Mouse (Mus musculus) heart, embryonic 12.5 days (tissue): ENCODE measurements around the gene P2ry12. TPM values are rescaled to one million over a fixed set of nuclear protein-coding genes. Genes with fewer than 3 reads are reported as not detected.

Experiments
- ATAC-seq: fragments of 200-750 bp; cut with Nextera tagmentation; 2 replicates; pipeline ENCODE4 v1.8.0; 2017; ENCODE audit warnings: moderate TSS enrichment, moderate library complexity; ENCODE audit not compliant: insufficient number of reproducible peaks, low FRiP score
- H3K27ac ChIP-seq: fragments of 300-500 bp; sonication (generic); 2 replicates; pipeline ENCODE4 v1.5.1; 2016; ENCODE audit warnings: mild to moderate bottlenecking, moderate library complexity; ENCODE audit not compliant: poor library complexity, severe bottlenecking
- H3K27me3 ChIP-seq: fragments of 300-500 bp; sonication (generic); replicated peaks from 2 replicates; pipeline ENCODE4 v1.6.1; 2016; ENCODE audit warnings: mild to moderate bottlenecking, moderate library complexity
- H3K36me3 ChIP-seq: fragments of 300-500 bp; sonication (generic); 2 replicates; pipeline ENCODE4 v1.6.1; 2016; ENCODE audit warnings: mild to moderate bottlenecking, moderate library complexity
- H3K4me1 ChIP-seq: fragments of 300-500 bp; sonication (generic); replicated peaks from 2 replicates; pipeline ENCODE4 v1.6.1; 2016; ENCODE audit warnings: mild to moderate bottlenecking
- H3K4me2 ChIP-seq: fragments of 300-500 bp; sonication (generic); 2 replicates; pipeline ENCODE4 v1.6.1; 2016; ENCODE audit warnings: mild to moderate bottlenecking, moderate library complexity
- H3K4me3 ChIP-seq: fragments of 300-500 bp; sonication (generic); 2 replicates; pipeline ENCODE4 v1.5.1; 2016; ENCODE audit warnings: mild to moderate bottlenecking
- H3K9ac ChIP-seq: fragments of 300-500 bp; sonication (generic); 2 replicates; pipeline ENCODE4 v1.6.1; 2016; ENCODE audit warnings: mild to moderate bottlenecking, moderate library complexity
- H3K9me3 ChIP-seq: fragments of 300-500 bp; sonication (generic); replicated peaks from 2 replicates; pipeline ENCODE4 v1.6.1; 2016; ENCODE audit warnings: mild to moderate bottlenecking, moderate library complexity
- WGBS: fragments of 180-500 bp; shearing (Covaris S2); methylation state at CpG from one replicate; pipeline ENCODE4 v1.1.7; 2016; 5-methylcytosine and 5-hydroxymethylcytosine counted together
- polyA plus RNA-seq: library from polyadenylated mRNA; unstranded; fragments of >200 nt; fragmentation: Nextera tagmentation; extraction: Ambion mirVana; gene quantifications from 2 replicates; pipeline ENCODE4 v1.2.1, GENCODE M21; 2016

Gene P2ry12
- polyA plus RNA-seq, 1 experiment from 2014 or later, result 1.5 TPM

DNA sequence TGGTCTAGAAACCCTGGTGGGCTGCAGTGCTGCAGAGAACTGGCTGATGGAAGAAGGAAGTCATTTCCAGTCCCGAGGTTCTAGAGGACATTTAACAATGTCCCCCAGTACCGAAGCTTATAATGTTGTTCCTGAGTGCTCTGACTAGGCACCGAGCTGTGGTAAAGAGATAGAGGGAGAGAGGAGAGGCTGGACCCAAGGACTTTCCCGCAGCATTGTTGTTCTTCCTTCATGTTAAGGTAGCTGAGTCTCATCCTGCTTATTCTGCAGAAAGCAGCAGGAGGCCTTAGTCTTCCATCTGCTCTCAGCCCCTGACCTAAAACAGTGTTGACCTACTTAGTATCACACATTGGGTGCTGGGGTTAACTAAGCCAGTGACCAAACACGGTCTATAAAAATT lies 85.8 kb downstream of the P2ry12 start:
- no peak for ATAC-seq
- Histone ChIP-seq H3K9me3 (no peaks in the 10 kb centered on the region), H3K27me3 (no peaks in the 10 kb centered on the region), H3K27ac (no peak overlapping the region), H3K4me3 (no peak overlapping the region), H3K9ac (no peak overlapping the region), H3K4me2 (no peak overlapping the region), H3K4me1 (peaks cover 11% of the 10 kb centered on the region; the same call in 1 of the 2 replicates), H3K36me3 (no peaks in the 10 kb centered on the region)
- WGBS, result 68% methylated on average over 5 of the region's 5 CpGs

DNA sequence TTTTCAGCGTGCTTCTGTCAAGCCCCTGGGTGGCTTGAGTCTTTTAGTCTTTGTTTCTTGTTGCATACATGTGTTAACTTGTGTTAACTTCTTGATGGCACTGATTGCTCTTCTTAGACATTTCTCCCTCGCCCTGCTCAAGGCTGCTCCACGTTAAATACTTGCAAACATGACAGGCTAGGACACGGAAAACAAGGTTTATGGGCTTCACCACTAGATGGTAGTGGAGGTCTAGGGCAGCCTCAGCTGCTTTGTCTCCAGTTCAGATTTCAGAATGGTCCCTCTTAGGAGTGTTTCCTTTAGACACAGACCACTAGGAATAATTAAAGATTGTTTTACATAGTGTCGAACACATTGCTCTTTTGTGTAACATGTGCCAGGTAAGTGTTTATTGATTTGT lies 87.4 kb downstream of the P2ry12 start:
- Histone ChIP-seq H3K4me3 (no peak overlapping the region), H3K9ac (no peak overlapping the region), H3K36me3 (no peaks in the 10 kb centered on the region), H3K27ac (no peak overlapping the region), H3K9me3 (no peaks in the 10 kb centered on the region), H3K27me3 (no peaks in the 10 kb centered on the region), H3K4me1 (peaks cover 16% of the 10 kb centered on the region), H3K4me2 (no peak overlapping the region)
- ATAC-seq, result no peak
- 40% methylated on average over 5 of the region's 5 CpGs for WGBS

DNA sequence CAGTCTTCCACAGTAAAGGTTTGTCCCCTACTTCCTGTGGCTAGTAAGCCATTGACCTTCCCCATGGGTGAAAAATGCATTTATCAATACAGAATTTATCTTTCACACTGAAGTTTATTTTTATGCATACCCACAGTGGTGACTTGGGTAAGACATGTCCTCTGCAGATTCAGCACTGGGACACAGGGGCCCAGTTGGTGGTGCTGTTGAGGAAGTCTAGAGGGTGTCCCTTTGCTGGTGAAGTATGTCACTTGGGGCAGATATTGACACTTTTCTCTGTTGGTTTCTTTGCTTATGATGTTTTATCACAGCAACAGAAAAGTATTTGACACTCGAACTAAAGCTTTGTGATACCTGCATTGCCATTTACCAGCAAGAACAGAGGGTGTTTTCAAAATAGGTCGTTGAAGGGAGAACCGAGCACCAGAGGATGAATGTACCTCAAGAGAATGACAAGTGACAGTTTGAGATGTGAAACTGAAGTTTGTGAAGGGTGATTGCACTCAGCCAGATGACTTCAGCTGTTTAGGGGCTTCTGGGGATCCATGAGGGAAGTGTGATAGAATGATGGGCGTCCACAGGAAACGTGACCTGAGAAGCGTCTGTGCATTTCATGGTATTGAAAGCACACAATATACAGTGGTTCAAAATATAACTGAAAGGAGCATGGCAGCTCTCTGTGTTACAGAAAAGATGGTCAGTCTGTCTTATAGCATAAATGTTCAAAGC lies 88.1 kb downstream of the P2ry12 start:
- H3K27ac ChIP-seq, result no peak overlapping the region
- no peak for ATAC-seq
- no peak overlapping the region for H3K9ac ChIP-seq
- 72% methylated on average over 6 of the region's 6 CpGs for WGBS
- H3K4me3 ChIP-seq, result no peak overlapping the region
- H3K9me3 ChIP-seq, result no peaks in the 10 kb centered on the region
- no peak overlapping the region for H3K4me2 ChIP-seq
- peaks cover 23% of the 10 kb centered on the region for H3K4me1 ChIP-seq
- H3K27me3 ChIP-seq, result no peaks in the 10 kb centered on the region
- no peaks in the 10 kb centered on the region for H3K36me3 ChIP-seq

DNA sequence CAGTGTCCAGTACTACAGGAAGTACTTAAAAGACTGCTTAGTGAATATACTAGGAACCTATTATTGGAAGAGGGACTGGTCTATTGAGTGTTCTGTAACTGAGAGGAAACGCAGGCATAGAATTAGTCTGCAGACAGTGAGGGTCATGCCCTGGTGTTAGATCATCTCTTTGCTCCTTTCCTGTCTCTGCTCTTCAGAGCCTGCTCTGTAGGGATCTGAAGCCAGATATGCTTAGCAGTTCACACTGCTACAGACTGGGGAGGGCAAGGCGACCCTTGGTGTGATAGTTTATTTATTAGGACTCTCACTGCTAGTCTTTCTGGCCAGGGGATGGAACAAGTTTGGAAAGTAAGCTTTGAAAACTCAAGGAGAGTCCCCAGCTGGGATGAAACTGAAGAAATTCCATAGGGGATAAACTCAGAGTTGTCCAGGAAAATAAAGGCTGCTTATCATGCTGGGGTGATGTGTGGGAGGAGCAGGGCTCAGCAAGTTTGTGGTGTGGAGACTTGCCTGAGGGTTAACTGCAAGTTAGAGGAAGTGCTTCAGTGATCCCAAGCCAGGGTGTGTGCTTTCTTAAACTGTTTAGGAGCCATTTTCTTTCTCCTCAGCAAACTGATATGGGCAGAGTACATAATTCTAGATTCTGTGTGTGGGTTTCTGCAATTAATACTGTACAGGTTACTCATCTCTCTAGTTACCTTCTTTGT lies 92.6 kb downstream of the P2ry12 start:
- Histone ChIP-seq H3K4me3 (no peak overlapping the region), H3K27ac (no peak overlapping the region), H3K36me3 (no peaks in the 10 kb centered on the region), H3K9ac (no peak overlapping the region), H3K27me3 (no peaks in the 10 kb centered on the region), H3K4me2 (no peak overlapping the region), H3K9me3 (no peaks in the 10 kb centered on the region), H3K4me1 (peaks cover 12% of the 10 kb centered on the region)
- WGBS, result 23% methylated on average over 2 of the region's 2 CpGs
- no peak for ATAC-seq

DNA sequence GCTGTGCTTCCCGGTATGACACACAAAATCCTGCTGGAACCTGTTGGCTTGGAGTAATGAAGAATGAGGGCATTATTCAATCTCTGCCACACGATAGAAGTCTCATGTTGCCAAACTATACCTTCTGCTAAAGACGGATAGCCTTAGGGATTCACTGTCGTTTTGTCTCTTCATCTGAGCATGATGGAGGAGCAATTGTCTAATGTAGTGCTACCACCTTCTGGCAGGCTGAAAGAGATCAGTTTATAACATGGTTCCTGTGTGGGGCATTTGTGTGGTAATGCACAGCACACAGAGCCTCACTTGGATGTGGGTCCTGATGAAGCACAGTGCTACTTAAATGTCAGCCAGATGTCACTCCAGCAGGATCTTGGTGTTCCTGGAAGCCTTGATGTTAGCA lies 93.5 kb downstream of the P2ry12 start:
- no peak for ATAC-seq
- no peak overlapping the region for H3K9ac ChIP-seq
- no peaks in the 10 kb centered on the region for H3K27me3 ChIP-seq
- no peaks in the 10 kb centered on the region for H3K9me3 ChIP-seq
- H3K36me3 ChIP-seq, result no peaks in the 10 kb centered on the region
- peaks cover 12% of the 10 kb centered on the region for H3K4me1 ChIP-seq
- H3K27ac ChIP-seq, result no peak overlapping the region
- H3K4me2 ChIP-seq, result no peak overlapping the region
- H3K4me3 ChIP-seq, result no peak overlapping the region
- 77% methylated on average over 4 of the region's 4 CpGs for WGBS

DNA sequence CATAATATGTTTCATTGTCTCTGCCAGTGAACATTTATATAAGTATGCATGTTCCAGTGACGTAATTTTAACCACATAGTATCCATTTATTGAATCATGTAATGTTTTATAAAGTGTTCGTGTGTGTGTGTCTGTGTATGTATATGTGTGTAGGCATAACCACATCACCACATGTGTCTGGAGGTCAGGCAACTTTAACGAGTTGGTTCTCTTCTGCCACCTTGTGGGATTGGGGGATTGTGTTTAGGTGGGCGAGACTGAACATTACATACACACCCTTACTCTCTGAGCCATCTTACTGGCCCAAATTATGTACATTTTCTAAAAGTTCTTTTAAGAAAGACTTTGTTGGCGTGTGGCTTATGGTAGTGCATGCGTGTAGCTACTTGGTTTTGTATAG lies 94.2 kb downstream of the P2ry12 start:
- no peak overlapping the region for H3K4me2 ChIP-seq
- no peaks in the 10 kb centered on the region for H3K36me3 ChIP-seq
- ATAC-seq, result no peak
- 76% methylated on average over 6 of the region's 6 CpGs for WGBS
- H3K9ac ChIP-seq, result no peak overlapping the region
- peaks cover 12% of the 10 kb centered on the region for H3K4me1 ChIP-seq
- H3K9me3 ChIP-seq, result no peaks in the 10 kb centered on the region
- no peaks in the 10 kb centered on the region for H3K27me3 ChIP-seq
- H3K4me3 ChIP-seq, result no peak overlapping the region
- no peak overlapping the region for H3K27ac ChIP-seq

DNA sequence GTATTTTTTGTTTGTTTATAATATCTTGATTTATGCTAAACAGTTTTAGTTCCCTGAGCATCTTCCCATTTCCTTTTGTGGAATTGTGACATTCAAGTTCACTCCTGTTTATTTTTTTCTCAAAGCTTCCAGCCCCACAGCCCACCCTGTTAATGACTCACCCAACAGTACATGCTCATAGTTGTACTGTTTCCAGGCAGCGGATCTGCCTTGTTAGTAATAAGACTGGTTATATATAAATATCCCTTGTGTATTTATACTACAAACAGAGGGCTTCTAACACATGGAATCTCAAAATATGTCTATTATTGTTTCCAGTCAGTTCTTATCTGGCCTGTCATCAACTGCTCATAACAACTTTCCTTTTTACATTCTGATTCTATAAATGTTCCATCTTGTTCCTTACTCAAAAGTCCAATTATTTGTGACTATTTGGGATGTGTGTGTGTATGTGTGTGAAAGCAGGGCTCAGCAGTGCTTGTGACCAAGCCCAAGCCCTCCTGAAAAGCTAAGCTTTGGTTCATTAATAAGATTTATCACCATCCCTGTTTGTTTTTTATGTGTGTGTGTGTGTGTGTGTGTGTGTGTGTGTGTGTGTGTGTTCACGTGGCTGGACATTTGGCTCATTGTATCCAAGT lies 95.1 kb downstream of the P2ry12 start:
- H3K4me3 ChIP-seq, result no peak overlapping the region
- H3K4me1 ChIP-seq, result peaks cover 12% of the 10 kb centered on the region
- no peak overlapping the region for H3K27ac ChIP-seq
- H3K27me3 ChIP-seq, result no peaks in the 10 kb centered on the region
- no peak overlapping the region for H3K9ac ChIP-seq
- no peak for ATAC-seq
- no peak overlapping the region for H3K4me2 ChIP-seq
- H3K36me3 ChIP-seq, result no peaks in the 10 kb centered on the region
- no peaks in the 10 kb centered on the region for H3K9me3 ChIP-seq
- 79% methylated on average over 2 of the region's 2 CpGs for WGBS

Other genes with a start within 250 kb of the P2ry12 start
- gene Gpr171, start 161.1 kb downstream of the P2ry12 start, polyA plus RNA-seq, result 1.6 TPM in 2 replicates
- gene P2ry14, start 109.3 kb downstream of the P2ry12 start, polyA plus RNA-seq, result 1.1 and 1.8 TPM in 2 replicates
- 0.14 TPM in 1 of 2 replicates, not detected in the other for gene Gpr87, start 67.8 kb downstream of the P2ry12 start, polyA plus RNA-seq
- gene P2ry13, start 52.0 kb downstream of the P2ry12 start, polyA plus RNA-seq, result 0.45 and 0.79 TPM in 2 replicates
- gene Igsf10, start 81.5 kb upstream of the P2ry12 start, polyA plus RNA-seq, result 2.1 and 2.4 TPM in 2 replicates